Mouse (Mus musculus) embryonic facial prominence, embryonic 15.5 days (tissue): ENCODE data around the gene Zfp787. TPM values are rescaled to one million over a fixed set of nuclear protein-coding genes. Genes with fewer than 3 reads are reported as not detected.
"Not testable (repeated sequence)": the region's sequence is repeated elsewhere in the genome, so short reads cannot be mapped to it uniquely, and the experiment has no call there.

Experiments used
- ATAC-seq: fragments of 200-750 bp; cut with Nextera tagmentation; 2 replicates; pipeline ENCODE4 v1.8.0; 2017; ENCODE audit warnings: low read depth, moderate TSS enrichment; ENCODE audit not compliant: insufficient number of reproducible peaks, low FRiP score, low TSS enrichment
- H3K27ac ChIP-seq: fragments of 300-500 bp; sonication (generic); replicated peaks from 2 replicates; pipeline ENCODE4 v1.5.1; 2015; ENCODE audit warnings: mild to moderate bottlenecking, inconsistent platforms
- H3K27me3 ChIP-seq: fragments of 300-500 bp; sonication (generic); 2 replicates; pipeline ENCODE4 v1.6.1; 2015; ENCODE audit warnings: inconsistent platforms
- H3K36me3 ChIP-seq: fragments of 300-500 bp; sonication (generic); 2 replicates; pipeline ENCODE4 v1.6.1; 2015; ENCODE audit warnings: mild to moderate bottlenecking, inconsistent platforms
- H3K4me1 ChIP-seq: fragments of 300-500 bp; sonication (generic); 2 replicates; pipeline ENCODE4 v1.6.1; 2015; ENCODE audit warnings: inconsistent platforms
- H3K4me2 ChIP-seq: fragments of 300-500 bp; sonication (generic); replicated peaks from 2 replicates; pipeline ENCODE4 v1.6.1; 2015; ENCODE audit warnings: mild to moderate bottlenecking, inconsistent platforms
- H3K4me3 ChIP-seq: fragments of 300-500 bp; sonication (generic); replicated peaks from 2 replicates; pipeline ENCODE4 v1.5.1; 2015; ENCODE audit warnings: mild to moderate bottlenecking, inconsistent platforms
- H3K9ac ChIP-seq: fragments of 300-500 bp; sonication (generic); 2 replicates; pipeline ENCODE4 v1.6.1; 2015; ENCODE audit warnings: inconsistent platforms
- H3K9me3 ChIP-seq: fragments of 300-500 bp; sonication (generic); replicated peaks from 2 replicates; pipeline ENCODE4 v1.6.1; 2016; ENCODE audit warnings: inconsistent platforms
- WGBS: fragments of 180-500 bp; shearing (Covaris S2); methylation state at CpG from one replicate; pipeline ENCODE4 v1.1.7; 2015; 5-methylcytosine and 5-hydroxymethylcytosine counted together
- polyA plus RNA-seq: library from polyadenylated mRNA; unstranded; fragments of >200 nt; fragmentation: Nextera tagmentation; extraction: Ambion mirVana; gene quantifications from 2 replicates; pipeline ENCODE4 v1.2.1, GENCODE M21; 2015

Gene Zfp787
- polyA plus RNA-seq, 1 experiment from 2014 or later: 27.2 TPM

DNA sequence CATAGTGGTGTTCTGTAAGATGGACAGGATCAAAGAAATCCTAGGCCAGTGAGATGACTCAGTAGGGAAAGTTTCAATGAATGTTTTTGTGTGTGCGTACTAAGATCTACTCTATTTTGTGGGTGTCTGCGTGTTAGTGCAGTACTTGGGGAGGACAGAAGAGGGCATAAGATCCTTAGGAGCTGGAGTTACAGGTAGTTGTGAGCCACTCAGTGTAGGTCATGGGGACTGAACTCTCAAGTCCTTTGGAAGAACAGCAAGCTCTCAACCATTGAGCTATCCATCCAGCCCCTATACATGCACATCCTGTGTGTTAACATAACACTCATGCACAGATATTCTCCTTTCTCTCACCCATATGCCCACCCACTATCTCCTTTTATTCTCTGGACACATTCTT is 35.7 kb downstream of the Zfp787 start:
- not testable (repeated sequence) for H3K4me1 ChIP-seq, H3K4me2 ChIP-seq, H3K27me3 ChIP-seq, ATAC-seq, H3K9ac ChIP-seq, H3K4me3 ChIP-seq, H3K27ac ChIP-seq, H3K9me3 ChIP-seq, H3K36me3 ChIP-seq
- WGBS: 72% methylated on average over 2 of the region's 2 CpGs

DNA sequence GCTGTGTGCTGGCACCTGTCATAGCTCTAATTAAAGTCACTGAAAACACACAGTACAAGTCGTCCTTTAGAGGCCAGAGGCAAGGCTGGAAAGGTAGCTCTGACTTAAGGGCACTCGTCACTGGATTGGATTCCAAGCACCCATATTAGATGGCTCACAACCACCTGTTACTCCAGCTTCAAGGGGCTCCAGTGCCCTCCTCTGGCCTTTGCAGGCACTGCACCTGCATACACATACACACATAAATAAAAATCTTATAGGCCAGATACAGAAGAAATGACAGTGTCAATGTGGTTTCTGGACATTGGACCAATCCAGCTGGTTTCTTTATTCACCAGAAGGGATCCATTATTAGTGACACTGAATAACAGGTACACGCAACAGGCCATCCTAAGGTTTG is 36.3 kb downstream of the Zfp787 start:
- WGBS: 67% methylated on average over 3 of the region's 3 CpGs
- Histone ChIP-seq H3K36me3 (no peaks in the 10 kb centered on the region), H3K4me3 (no peak overlapping the region), H3K4me2 (no peak overlapping the region), H3K9ac (no peak overlapping the region), H3K27me3 (no peaks in the 10 kb centered on the region), H3K27ac (no peak overlapping the region), H3K9me3 (no peaks in the 10 kb centered on the region), H3K4me1 (no peaks in the 10 kb centered on the region)
- no peak for ATAC-seq

Other genes starting within 250 kb of the Zfp787 start
- not detected in 2 replicates for gene Vmn1r65, start 145.0 kb downstream of the Zfp787 start, polyA plus RNA-seq
- not detected in 2 replicates for gene Nlrp4c, start 110.8 kb downstream of the Zfp787 start, polyA plus RNA-seq
- gene Zfp444, start 16.2 kb upstream of the Zfp787 start, polyA plus RNA-seq: 60.3 and 61.5 TPM in 2 replicates
- not detected in 2 replicates for gene Galp, start 41.1 kb upstream of the Zfp787 start, polyA plus RNA-seq
- not detected in 2 replicates for gene Zscan5b, start 66.3 kb upstream of the Zfp787 start, polyA plus RNA-seq
- not detected in 2 replicates for gene Epp13, start 96.7 kb upstream of the Zfp787 start, polyA plus RNA-seq
- 11.5 and 11.6 TPM in 2 replicates for gene Zfp667, start 130.6 kb upstream of the Zfp787 start, polyA plus RNA-seq
- gene Zfp583, start 175.3 kb upstream of the Zfp787 start, polyA plus RNA-seq: 5.9 and 6.2 TPM in 2 replicates
- 1.8 and 1.9 TPM in 2 replicates for gene Gm3854, start 187.8 kb upstream of the Zfp787 start, polyA plus RNA-seq
- gene Zfp78, start 207.3 kb upstream of the Zfp787 start, polyA plus RNA-seq: 2.2 and 4.2 TPM in 2 replicates
- 9.5 and 10.0 TPM in 2 replicates for gene Zfp28, start 227.3 kb upstream of the Zfp787 start, polyA plus RNA-seq
- gene Smim17, start 242.7 kb upstream of the Zfp787 start, polyA plus RNA-seq: 0.26 and 0.44 TPM in 2 replicates